Mouse (Mus musculus) midbrain, embryonic 13.5 days (tissue): ENCODE measurements at regions not wholly inside any gene's neighbourhood (a gene's known extent, or its start where the extent isn't known, plus 50 kb on each side); places are given as distances from the start of the nearest gene placed in this dataset.

ENCODE experiments used
- ATAC-seq: fragments of 200-750 bp; cut with Nextera tagmentation; 2 replicates; pipeline ENCODE4 v1.8.0; 2017; ENCODE audit warnings: mild to moderate bottlenecking, moderate TSS enrichment, moderate library complexity
- H3K27ac ChIP-seq: fragments of 300-500 bp; sonication (generic); 2 replicates; pipeline ENCODE4 v1.5.1; 2015; ENCODE audit warnings: inconsistent platforms, mild to moderate bottlenecking, moderate library complexity
- H3K27me3 ChIP-seq: fragments of 300-500 bp; sonication (generic); 2 replicates; pipeline ENCODE4 v1.6.1; 2015; ENCODE audit warnings: mild to moderate bottlenecking, inconsistent platforms
- H3K36me3 ChIP-seq: fragments of 300-500 bp; sonication (generic); 2 replicates; pipeline ENCODE4 v1.6.1; 2015; ENCODE audit warnings: mild to moderate bottlenecking, inconsistent platforms
- H3K4me1 ChIP-seq: fragments of 300-500 bp; sonication (generic); replicated peaks from 2 replicates; pipeline ENCODE4 v1.6.1; 2015; ENCODE audit warnings: inconsistent platforms
- H3K4me2 ChIP-seq: fragments of 300-500 bp; sonication (generic); replicated peaks from 2 replicates; pipeline ENCODE4 v1.6.1; 2015; ENCODE audit warnings: moderate library complexity, mild to moderate bottlenecking, inconsistent platforms
- H3K4me3 ChIP-seq: fragments of 300-500 bp; sonication (generic); replicated peaks from 2 replicates; pipeline ENCODE4 v1.5.1; 2015; ENCODE audit warnings: mild to moderate bottlenecking, inconsistent platforms
- H3K9ac ChIP-seq: fragments of 300-500 bp; sonication (generic); replicated peaks from 2 replicates; pipeline ENCODE4 v1.6.1; 2015; ENCODE audit warnings: mild to moderate bottlenecking, inconsistent platforms
- H3K9me3 ChIP-seq: fragments of 300-500 bp; sonication (generic); 2 replicates; pipeline ENCODE4 v1.6.1; 2016; ENCODE audit warnings: mild to moderate bottlenecking, inconsistent platforms
- WGBS: fragments of 180-500 bp; shearing (Covaris S2); methylation state at CpG from one replicate; pipeline ENCODE4 v1.1.7; 2015; 5-methylcytosine and 5-hydroxymethylcytosine counted together

GRCm38 (mm10) chr10:43707011-43707410 lies 128.9 kb downstream of the Cd24a start:
- Histone ChIP-seq H3K9ac (no peak overlapping the region), H3K9me3 (no peaks in the 10 kb centered on the region), H3K4me3 (no peak overlapping the region), H3K27ac (no peak overlapping the region), H3K4me2 (no peak overlapping the region), H3K4me1 (no peaks in the 10 kb centered on the region), H3K27me3 (no peaks in the 10 kb centered on the region), H3K36me3 (no peaks in the 10 kb centered on the region)
- ATAC-seq: no peak
- WGBS: 79% methylated on average over 5 of the region's 5 CpGs

GRCm38 (mm10) chr10:43707821-43708373 lies 129.8 kb downstream of the Cd24a start:
- H3K9me3 ChIP-seq: no peaks in the 10 kb centered on the region
- H3K4me1 ChIP-seq: no peaks in the 10 kb centered on the region
- no peaks in the 10 kb centered on the region for H3K36me3 ChIP-seq
- no peak overlapping the region for H3K9ac ChIP-seq
- no peak overlapping the region for H3K4me2 ChIP-seq
- ATAC-seq: no peak
- H3K27ac ChIP-seq: no peak overlapping the region
- 74% methylated on average over 15 of the region's 15 CpGs for WGBS
- no peak overlapping the region for H3K4me3 ChIP-seq
- no peaks in the 10 kb centered on the region for H3K27me3 ChIP-seq

GRCm38 (mm10) chr10:43709278-43710033 lies 131.4 kb downstream of the Cd24a start:
- 93% methylated on average over 6 of the region's 6 CpGs for WGBS
- Histone ChIP-seq H3K9me3 (no peaks in the 10 kb centered on the region), H3K4me1 (no peaks in the 10 kb centered on the region), H3K4me2 (no peak overlapping the region), H3K27ac (no peak overlapping the region), H3K4me3 (no peak overlapping the region), H3K9ac (no peak overlapping the region), H3K27me3 (no peaks in the 10 kb centered on the region), H3K36me3 (no peaks in the 10 kb centered on the region)
- ATAC-seq: no peak

GRCm38 (mm10) chr10:43710186-43710885 lies 132.3 kb downstream of the Cd24a start:
- Histone ChIP-seq H3K4me1 (no peaks in the 10 kb centered on the region), H3K27me3 (no peaks in the 10 kb centered on the region), H3K9me3 (no peaks in the 10 kb centered on the region), H3K36me3 (no peaks in the 10 kb centered on the region), H3K27ac (no peak overlapping the region), H3K9ac (no peak overlapping the region), H3K4me2 (no peak overlapping the region), H3K4me3 (no peak overlapping the region)
- no peak for ATAC-seq
- WGBS: 88% methylated on average over 8 of the region's 8 CpGs

GRCm38 (mm10) chr10:43710886-43711256 lies 132.8 kb downstream of the Cd24a start:
- no peaks in the 10 kb centered on the region for H3K27me3 ChIP-seq
- H3K27ac ChIP-seq: no peak overlapping the region
- no peak overlapping the region for H3K4me3 ChIP-seq
- H3K4me1 ChIP-seq: no peaks in the 10 kb centered on the region
- H3K4me2 ChIP-seq: no peak overlapping the region
- H3K9ac ChIP-seq: no peak overlapping the region
- 85% methylated on average over 2 of the region's 2 CpGs for WGBS
- ATAC-seq: no peak
- no peaks in the 10 kb centered on the region for H3K36me3 ChIP-seq
- no peaks in the 10 kb centered on the region for H3K9me3 ChIP-seq

- H3K36me3 ChIP-seq: no peaks in the 10 kb centered on the region
- no peaks in the 10 kb centered on the region for H3K4me1 ChIP-seq
- no peak overlapping the region for H3K9ac ChIP-seq
- H3K27ac ChIP-seq: no peak overlapping the region
- no peaks in the 10 kb centered on the region for H3K27me3 ChIP-seq
- H3K9me3 ChIP-seq: no peaks in the 10 kb centered on the region
- no peak overlapping the region for H3K4me2 ChIP-seq
- no peak overlapping the region for H3K4me3 ChIP-seq
- ATAC-seq: no peak
Measured at GRCm38 (mm10) chr10:43712657-43713056, 134.6 kb downstream of the Cd24a start.

- no peak overlapping the region for H3K4me2 ChIP-seq
- no peaks in the 10 kb centered on the region for H3K27me3 ChIP-seq
- H3K4me1 ChIP-seq: peaks cover 20% of the 10 kb centered on the region
- no peak overlapping the region for H3K9ac ChIP-seq
- no peaks in the 10 kb centered on the region for H3K36me3 ChIP-seq
- no peaks in the 10 kb centered on the region for H3K9me3 ChIP-seq
- 64% methylated on average over 13 of the region's 13 CpGs for WGBS
- H3K4me3 ChIP-seq: no peak overlapping the region
- no peak for ATAC-seq
- H3K27ac ChIP-seq: no peak overlapping the region
Measured at GRCm38 (mm10) chr10:43718768-43719167, 140.7 kb downstream of the Cd24a start.

GRCm38 (mm10) chr10:43721356-43721755 lies 143.3 kb downstream of the Cd24a start:
- no peak overlapping the region for H3K27ac ChIP-seq
- H3K4me1 ChIP-seq: peaks cover 24% of the 10 kb centered on the region
- peaks cover 8% of the 10 kb centered on the region; the same call in 1 of the 2 replicates for H3K27me3 ChIP-seq
- no peak overlapping the region for H3K4me3 ChIP-seq
- no peak overlapping the region for H3K9ac ChIP-seq
- H3K36me3 ChIP-seq: no peaks in the 10 kb centered on the region
- H3K9me3 ChIP-seq: no peaks in the 10 kb centered on the region
- 77% methylated on average over 4 of the region's 4 CpGs for WGBS
- no peak overlapping the region for H3K4me2 ChIP-seq
- ATAC-seq: no peak

GRCm38 (mm10) chr10:43722164-43722563 lies 144.1 kb downstream of the Cd24a start:
- peak overlapping the region; percentile 66 for H3K27ac ChIP-seq
- peak; percentile 59 for ATAC-seq

GRCm38 (mm10) chr10:43722711-43723614 lies 144.9 kb downstream of the Cd24a start:
- Histone ChIP-seq H3K9me3 (no peaks in the 10 kb centered on the region), H3K27ac (peak overlapping the region; percentile 66)

More at GRCm38 (mm10) chr10:43722164-43722563, 144.1 kb downstream of the Cd24a start:
- Histone ChIP-seq H3K4me2 (peak overlapping the region; percentile 66), H3K27me3 (peaks cover 8% of the 10 kb centered on the region; the same call in 1 of the 2 replicates), H3K4me1 (peaks cover 24% of the 10 kb centered on the region), H3K9me3 (no peaks in the 10 kb centered on the region), H3K36me3 (no peaks in the 10 kb centered on the region), H3K9ac (no peak overlapping the region), H3K4me3 (no peak overlapping the region; the same call in 1 of the 2 replicates)
- 0% methylated on average over 3 of the region's 3 CpGs for WGBS

GRCm38 (mm10) chr10:43723615-43723937 lies 145.5 kb downstream of the Cd24a start:
- no peaks in the 10 kb centered on the region for H3K9me3 ChIP-seq
- peak overlapping the region; percentile 52 for H3K9ac ChIP-seq
- peak overlapping the region; percentile 66; the same call in 1 of the 2 replicates for H3K27ac ChIP-seq
- peak overlapping the region; percentile 37 for H3K4me3 ChIP-seq
- H3K4me2 ChIP-seq: peak overlapping the region; percentile 66
- H3K4me1 ChIP-seq: peaks cover 24% of the 10 kb centered on the region
- whole genome bisulfite sequencing: under 1% methylated on average over 12 of the region's 12 CpGs
- H3K36me3 ChIP-seq: no peaks in the 10 kb centered on the region
- peaks cover 8% of the 10 kb centered on the region; the same call in 1 of the 2 replicates for H3K27me3 ChIP-seq
- no peak; the same call in 1 of the 2 replicates for ATAC-seq

More at GRCm38 (mm10) chr10:43722711-43723614, 144.9 kb downstream of the Cd24a start:
- H3K27me3 ChIP-seq: peaks cover 8% of the 10 kb centered on the region; the same call in 1 of the 2 replicates
- ATAC-seq: peak; percentile 86
- 5% methylated on average over 23 of the region's 23 CpGs for WGBS
- no peaks in the 10 kb centered on the region for H3K36me3 ChIP-seq
- peak overlapping the region; percentile 37 for H3K4me3 ChIP-seq
- peak overlapping the region; percentile 66 for H3K4me2 ChIP-seq
- H3K9ac ChIP-seq: peak overlapping the region; percentile 52
- H3K4me1 ChIP-seq: peaks cover 24% of the 10 kb centered on the region
